Mouse (Mus musculus) small intestine, adult 10 weeks (tissue): ENCODE measurements around the gene Olfr1082. TPM values are rescaled to one million over a fixed set of nuclear protein-coding genes. Genes with fewer than 3 reads are reported as not detected.

Source experiments
- polyA plus RNA-seq: library from polyadenylated mRNA; stranded (reverse); fragments of 350-450 nt; fragmentation: Illumina TruSeq; extraction: RNeasy Lipid Tissue Mini Kit (QIAGEN cat#74804); gene quantifications from one replicate; pipeline ENCODE4 v1.2.3, GENCODE M21; 2014; ENCODE audit warnings: low replicate concordance

Gene Olfr1082
- polyA plus RNA-seq: not detected

GRCm38 (mm10) chr2:86598866-86599265 lies at the start of gene Olfr1082:
Olfr1082 (minus strand) TSS chr2:86598966.

GRCm38 (mm10) chr2:86639625-86640024 lies 40.9 kb upstream of the Olfr1082 start, which contains the start of gene Olfr1084:
Olfr1084 (minus strand) TSS chr2:86639725.

GRCm38 (mm10) chr2:86558135-86558534 lies 40.6 kb downstream of the Olfr1082 start, which contains the start of gene Olfr1080:
Olfr1080 (minus strand) TSS chr2:86558235.

Other genes starting within 250 kb of the Olfr1082 start
- gene Olfr1055, start 248.7 kb downstream of the Olfr1082 start, polyA plus RNA-seq: not detected
- not detected for gene Olfr1056, start 236.5 kb downstream of the Olfr1082 start, polyA plus RNA-seq
- gene Olfr1057, start 220.6 kb downstream of the Olfr1082 start, polyA plus RNA-seq: not detected
- gene Olfr1058, start 210.4 kb downstream of the Olfr1082 start, polyA plus RNA-seq: not detected
- not detected for gene Olfr1061, start 184.9 kb downstream of the Olfr1082 start, polyA plus RNA-seq
- not detected for gene Olfr1062, start 172.2 kb downstream of the Olfr1082 start, polyA plus RNA-seq
- not detected for gene Olfr1065, start 148.4 kb downstream of the Olfr1082 start, polyA plus RNA-seq
- gene Olfr1066, start 142.7 kb downstream of the Olfr1082 start, polyA plus RNA-seq: not detected
- not detected for gene Olfr228, start 111.6 kb downstream of the Olfr1082 start, polyA plus RNA-seq
- gene Olfr1076, start 90.5 kb downstream of the Olfr1082 start, polyA plus RNA-seq: not detected
- gene Olfr1079, start 56.5 kb downstream of the Olfr1082 start, polyA plus RNA-seq: not detected
- gene Olfr1080, start 40.7 kb downstream of the Olfr1082 start, polyA plus RNA-seq: not detected
- gene Olfr1084, start 40.8 kb upstream of the Olfr1082 start, polyA plus RNA-seq: not detected
- gene Olfr1085, start 63.1 kb upstream of the Olfr1082 start, polyA plus RNA-seq: not detected
- not detected for gene Olfr1086, start 81.1 kb upstream of the Olfr1082 start, polyA plus RNA-seq
- gene Olfr1087, start 99.4 kb upstream of the Olfr1082 start, polyA plus RNA-seq: not detected
- gene Olfr1089, start 134.7 kb upstream of the Olfr1082 start, polyA plus RNA-seq: not detected
- gene Olfr1090, start 160.0 kb upstream of the Olfr1082 start, polyA plus RNA-seq: not detected
- not detected for gene Olfr1093, start 183.5 kb upstream of the Olfr1082 start, polyA plus RNA-seq
- not detected for gene Olfr141, start 211.1 kb upstream of the Olfr1082 start, polyA plus RNA-seq
- not detected for gene Olfr1094, start 225.7 kb upstream of the Olfr1082 start, polyA plus RNA-seq